Mouse (Mus musculus) liver, embryonic 14.5 days (tissue): ENCODE results near the gene Arhgap44.

Experiments
- CTCF ChIP-seq: IDR thresholded peaks from 2 replicates; pipeline ENCODE4 v1.5.1; 2016; ENCODE audit warnings: antibody characterized with exemption, low read depth, control low read depth
- EP300 ChIP-seq: IDR thresholded peaks from 2 replicates; pipeline ENCODE4 v1.6.1; 2016; ENCODE audit warnings: antibody characterized with exemption, low read depth

DNA sequence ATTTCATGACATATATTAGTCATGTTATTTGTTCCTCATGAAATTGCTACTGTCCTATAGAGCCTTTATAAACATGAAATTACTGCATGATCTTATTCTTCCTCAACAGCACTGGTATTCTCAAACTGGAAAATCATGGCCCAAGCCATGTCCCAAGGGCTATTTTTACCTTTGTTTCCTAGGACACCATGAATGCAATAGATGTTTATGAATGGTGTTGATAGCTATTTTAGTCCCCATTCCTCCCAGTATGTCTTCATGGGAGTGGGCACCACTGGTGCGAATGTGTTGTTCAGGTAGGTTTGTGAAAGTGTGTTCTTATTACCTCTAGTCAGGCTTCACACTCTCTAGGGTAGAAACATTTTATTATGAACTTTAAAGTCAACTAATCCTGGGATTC is 22.4 kb upstream of the Arhgap44 start:
- no peak for TF ChIP-seq CTCF
- TF ChIP-seq EP300, result no peak
